Mouse (Mus musculus): ENCODE measurements around the gene Camk2g. TPM values are rescaled to one million over a fixed set of nuclear protein-coding genes. Genes with fewer than 3 reads are reported as not detected.

The Camk2g gene
- polyA plus RNA-seq, 1 experiment from 2014 or later: 63.5 TPM

- Histone ChIP-seq H3K27ac (no peak overlapping the region), H3K9ac (peak overlapping the region; percentile 87; the same call in 1 of the 2 replicates), H3K4me1 (peaks cover 57% of the 10 kb centered on the region), H3K4me2 (replicated peaks) (peak overlapping the region; percentile 82), H3K27me3 (no peaks in the 10 kb centered on the region), H3K36me3 (peaks cover 53% of the 10 kb centered on the region), H3K9me3 (no peaks in the 10 kb centered on the region), H3K4me3 (peak overlapping the region; percentile 87; the same call in 1 of the 2 replicates)
- 80% methylated on average over 16 of the region's 16 CpGs for WGBS
- ATAC-seq (ENCODE audit: low FRiP score, low read depth): no peak
Observed at GRCm38 (mm10) chr14:20791511-20792242, 2.2 kb downstream of the Camk2g start.

GRCm38 (mm10) chr14:20790996-20791395, 2.9 kb downstream of the Camk2g start:
- ATAC-seq (ENCODE audit: low FRiP score, low read depth): no peak
- Histone ChIP-seq H3K36me3 (peaks cover 60% of the 10 kb centered on the region), H3K9ac (peak overlapping the region; percentile 8; the same call in 1 of the 2 replicates), H3K4me1 (peaks cover 59% of the 10 kb centered on the region), H3K4me2 (replicated peaks) (no peak overlapping the region), H3K4me3 (no peak overlapping the region), H3K9me3 (no peaks in the 10 kb centered on the region), H3K27ac (no peak overlapping the region), H3K27me3 (no peaks in the 10 kb centered on the region)
- 96% methylated on average over 6 of the region's 6 CpGs for WGBS

GRCm38 (mm10) chr14:20790445-20790844, 3.4 kb downstream of the Camk2g start:
- Histone ChIP-seq H3K9ac (no peak overlapping the region), H3K4me1 (peaks cover 59% of the 10 kb centered on the region), H3K4me3 (no peak overlapping the region), H3K27ac (no peak overlapping the region), H3K27me3 (no peaks in the 10 kb centered on the region), H3K4me2 (replicated peaks) (no peak overlapping the region), H3K36me3 (peaks cover 65% of the 10 kb centered on the region), H3K9me3 (no peaks in the 10 kb centered on the region)
- no peak for ATAC-seq (ENCODE audit: low FRiP score, low read depth)
- 95% methylated on average over 5 of the region's 5 CpGs for WGBS

- Histone ChIP-seq H3K27ac (no peak overlapping the region), H3K9me3 (no peaks in the 10 kb centered on the region), H3K9ac (no peak overlapping the region), H3K4me1 (peaks cover 54% of the 10 kb centered on the region), H3K27me3 (no peaks in the 10 kb centered on the region), H3K36me3 (peaks cover 74% of the 10 kb centered on the region), H3K4me2 (replicated peaks) (no peak overlapping the region), H3K4me3 (no peak overlapping the region)
- WGBS: 93% methylated on average over 4 of the region's 4 CpGs
- ATAC-seq (ENCODE audit: low FRiP score, low read depth): no peak
Observed at GRCm38 (mm10) chr14:20789593-20789992, 4.3 kb downstream of the Camk2g start.

- Histone ChIP-seq H3K27ac (no peak overlapping the region), H3K9ac (no peak overlapping the region), H3K4me1 (peaks cover 50% of the 10 kb centered on the region), H3K4me3 (no peak overlapping the region), H3K9me3 (no peaks in the 10 kb centered on the region), H3K4me2 (replicated peaks) (no peak overlapping the region), H3K36me3 (peaks cover 88% of the 10 kb centered on the region), H3K27me3 (no peaks in the 10 kb centered on the region)
- no peak for ATAC-seq (ENCODE audit: low FRiP score, low read depth)
- WGBS: 90% methylated on average over 3 of the region's 3 CpGs
Observed at GRCm38 (mm10) chr14:20788151-20788550, 5.7 kb downstream of the Camk2g start.

- WGBS: 87% methylated on average over 4 of the region's 4 CpGs
- peaks cover 95% of the 10 kb centered on the region for H3K36me3 ChIP-seq
- H3K27me3 ChIP-seq: no peaks in the 10 kb centered on the region
- no peak overlapping the region for H3K27ac ChIP-seq
- no peak overlapping the region for H3K4me3 ChIP-seq
- H3K9me3 ChIP-seq: no peaks in the 10 kb centered on the region
- ATAC-seq (ENCODE audit: low FRiP score, low read depth): no peak
- H3K4me1 ChIP-seq: peaks cover 36% of the 10 kb centered on the region
- no peak overlapping the region for H3K9ac ChIP-seq
- H3K4me2 ChIP-seq (replicated peaks): no peak overlapping the region
Observed at GRCm38 (mm10) chr14:20786611-20787015, 7.3 kb downstream of the Camk2g start.

GRCm38 (mm10) chr14:20786020-20786419, 7.9 kb downstream of the Camk2g start:
- peaks cover 30% of the 10 kb centered on the region for H3K4me1 ChIP-seq
- peaks cover 94% of the 10 kb centered on the region for H3K36me3 ChIP-seq
- no peak overlapping the region for H3K4me2 ChIP-seq (replicated peaks)
- no peak overlapping the region for H3K9ac ChIP-seq
- no peaks in the 10 kb centered on the region for H3K27me3 ChIP-seq
- no peaks in the 10 kb centered on the region for H3K9me3 ChIP-seq
- H3K27ac ChIP-seq: no peak overlapping the region
- WGBS: 88% methylated on average over 5 of the region's 5 CpGs
- no peak for ATAC-seq (ENCODE audit: low FRiP score, low read depth)
- no peak overlapping the region for H3K4me3 ChIP-seq

GRCm38 (mm10) chr14:20785231-20785630, 8.7 kb downstream of the Camk2g start:
- Histone ChIP-seq H3K36me3 (peaks cover 94% of the 10 kb centered on the region), H3K4me2 (replicated peaks) (no peak overlapping the region), H3K27ac (no peak overlapping the region), H3K4me1 (peaks cover 24% of the 10 kb centered on the region), H3K27me3 (no peaks in the 10 kb centered on the region), H3K9ac (no peak overlapping the region), H3K4me3 (no peak overlapping the region), H3K9me3 (no peaks in the 10 kb centered on the region)
- ATAC-seq (ENCODE audit: low FRiP score, low read depth): no peak
- 52% methylated on average over 1 of the region's 1 CpGs for WGBS

- H3K27me3 ChIP-seq: no peaks in the 10 kb centered on the region
- H3K9me3 ChIP-seq: no peaks in the 10 kb centered on the region
- no peak overlapping the region for H3K4me3 ChIP-seq
- peaks cover 24% of the 10 kb centered on the region for H3K4me1 ChIP-seq
- WGBS: 86% methylated on average over 7 of the region's 7 CpGs
- ATAC-seq (ENCODE audit: low FRiP score, low read depth): no peak
- H3K36me3 ChIP-seq: peaks cover 92% of the 10 kb centered on the region
- H3K9ac ChIP-seq: no peak overlapping the region
- H3K4me2 ChIP-seq (replicated peaks): no peak overlapping the region
- H3K27ac ChIP-seq: no peak overlapping the region
Observed at GRCm38 (mm10) chr14:20784708-20785107, 9.2 kb downstream of the Camk2g start.

- no peak overlapping the region for H3K4me2 ChIP-seq (replicated peaks)
Observed at GRCm38 (mm10) chr14:20783526-20783925, 10.4 kb downstream of the Camk2g start.

GRCm38 (mm10) chr14:20782860-20783259, 11.0 kb downstream of the Camk2g start:
- WGBS: 88% methylated on average over 7 of the region's 7 CpGs
- Histone ChIP-seq H3K27me3 (no peaks in the 10 kb centered on the region), H3K36me3 (peaks cover 95% of the 10 kb centered on the region), H3K9me3 (no peaks in the 10 kb centered on the region), H3K4me3 (no peak overlapping the region), H3K4me1 (peaks cover 23% of the 10 kb centered on the region), H3K9ac (no peak overlapping the region), H3K27ac (no peak overlapping the region), H3K4me2 (replicated peaks) (no peak overlapping the region)
- no peak for ATAC-seq (ENCODE audit: low FRiP score, low read depth)

More at GRCm38 (mm10) chr14:20783526-20783925, 10.4 kb downstream of the Camk2g start:
- H3K9me3 ChIP-seq: no peaks in the 10 kb centered on the region
- no peak overlapping the region for H3K4me3 ChIP-seq
- peaks cover 95% of the 10 kb centered on the region for H3K36me3 ChIP-seq
- WGBS: 91% methylated on average over 6 of the region's 6 CpGs
- no peaks in the 10 kb centered on the region for H3K27me3 ChIP-seq
- no peak overlapping the region for H3K27ac ChIP-seq
- H3K4me1 ChIP-seq: peaks cover 24% of the 10 kb centered on the region
- H3K9ac ChIP-seq: no peak overlapping the region
- ATAC-seq (ENCODE audit: low FRiP score, low read depth): no peak

GRCm38 (mm10) chr14:20780217-20780616, 13.7 kb downstream of the Camk2g start:
- no peak for ATAC-seq (ENCODE audit: low FRiP score, low read depth)
- Histone ChIP-seq H3K9me3 (no peaks in the 10 kb centered on the region), H3K4me1 (peaks cover 14% of the 10 kb centered on the region), H3K4me2 (replicated peaks) (no peak overlapping the region), H3K9ac (no peak overlapping the region), H3K27ac (no peak overlapping the region), H3K4me3 (no peak overlapping the region), H3K36me3 (peaks cover 80% of the 10 kb centered on the region), H3K27me3 (no peaks in the 10 kb centered on the region)
- WGBS: 94% methylated on average over 8 of the region's 8 CpGs

- peaks cover 18% of the 10 kb centered on the region for H3K4me1 ChIP-seq
- 96% methylated on average over 8 of the region's 8 CpGs for WGBS
- no peak overlapping the region for H3K4me3 ChIP-seq
- no peaks in the 10 kb centered on the region for H3K27me3 ChIP-seq
- no peak overlapping the region for H3K27ac ChIP-seq
- H3K9me3 ChIP-seq: no peaks in the 10 kb centered on the region
- H3K36me3 ChIP-seq: peaks cover 63% of the 10 kb centered on the region
- ATAC-seq (ENCODE audit: low FRiP score, low read depth): no peak
- H3K4me2 ChIP-seq (replicated peaks): no peak overlapping the region
- no peak overlapping the region for H3K9ac ChIP-seq
Observed at GRCm38 (mm10) chr14:20778496-20778895, 15.4 kb downstream of the Camk2g start.
